Mouse (Mus musculus) ES-Bruce4 (cell line): ENCODE results near the gene Rhox4c.
"Not testable (repeated sequence)": the region's sequence is repeated elsewhere in the genome, so short reads cannot be mapped to it uniquely, and the experiment has no call there.

Experiments used
- CTCF ChIP-seq: IDR thresholded peaks from one replicate; pipeline ENCODE4 v1.8.1; 2011; ENCODE audit warnings: low read depth, low read length
- EP300 ChIP-seq: IDR thresholded peaks from 2 replicates; pipeline ENCODE4 v1.6.1; 2011; ENCODE audit warnings: low read depth, low read length; ENCODE audit not compliant: insufficient read depth
- POLR2A ChIP-seq: IDR thresholded peaks from one replicate; pipeline ENCODE4 v1.8.1; 2011; ENCODE audit warnings: low read length; ENCODE audit not compliant: insufficient read depth

- not testable (repeated sequence) for TF ChIP-seq CTCF, EP300, POLR2A
Observed at GRCm38 (mm10) chrX:37458285-37458684, 21.9 kb upstream of the Rhox4c start, which contains the start of gene Rhox3c.
